Mouse (Mus musculus) hindbrain, embryonic 15.5 days (tissue): ENCODE results near the gene Gm10722. TPM values are rescaled to one million over a fixed set of nuclear protein-coding genes. Genes with fewer than 3 reads are reported as not detected.
A peak's percentile ranks its signal among the peaks of the same experiment; 100 is the strongest.
"Not testable (repeated sequence)": the region's sequence is repeated elsewhere in the genome, so short reads cannot be mapped to it uniquely, and the experiment has no call there.

Experiments used
- ATAC-seq: fragments of 200-750 bp; cut with Nextera tagmentation; 2 replicates; pipeline ENCODE4 v1.8.0; 2017; ENCODE audit warnings: low read depth, moderate number of reproducible peaks, moderate TSS enrichment; ENCODE audit not compliant: low FRiP score
- H3K27ac ChIP-seq: fragments of 300-500 bp; sonication (generic); replicated peaks from 2 replicates; pipeline ENCODE4 v1.5.1; 2015; ENCODE audit warnings: mild to moderate bottlenecking, inconsistent platforms
- H3K27me3 ChIP-seq: fragments of 300-500 bp; sonication (generic); 2 replicates; pipeline ENCODE4 v1.6.1; 2015; ENCODE audit warnings: control low read depth, inconsistent platforms
- H3K36me3 ChIP-seq: fragments of 300-500 bp; sonication (generic); 2 replicates; pipeline ENCODE4 v1.6.1; 2015; ENCODE audit warnings: control low read depth, inconsistent platforms
- H3K4me1 ChIP-seq: fragments of 300-500 bp; sonication (generic); replicated peaks from 2 replicates; pipeline ENCODE4 v1.6.1; 2015; ENCODE audit warnings: control low read depth, inconsistent platforms
- H3K4me2 ChIP-seq: fragments of 300-500 bp; sonication (generic); 2 replicates; pipeline ENCODE4 v1.6.1; 2015; ENCODE audit warnings: moderate library complexity, mild to moderate bottlenecking, inconsistent platforms
- H3K4me3 ChIP-seq: fragments of 300-500 bp; sonication (generic); 2 replicates; pipeline ENCODE4 v1.5.1; 2015; ENCODE audit warnings: mild to moderate bottlenecking, inconsistent platforms
- H3K9ac ChIP-seq: fragments of 300-500 bp; sonication (generic); 2 replicates; pipeline ENCODE4 v1.6.1; 2015; ENCODE audit warnings: inconsistent platforms
- H3K9me3 ChIP-seq: fragments of 300-500 bp; sonication (generic); 2 replicates; pipeline ENCODE4 v1.6.1; 2016; ENCODE audit warnings: control low read depth, inconsistent platforms
- WGBS: fragments of 180-500 bp; shearing (Covaris S2); methylation state at CpG from one replicate; pipeline ENCODE4 v1.1.7; 2015; 5-methylcytosine and 5-hydroxymethylcytosine counted together
- microRNA-seq: library from miRNA; unstranded; fragments of <30 nt; microRNA quantifications from one replicate; pipeline ENCODE4, GENCODE M21; 2016
- polyA plus RNA-seq: library from polyadenylated mRNA; unstranded; fragments of >200 nt; fragmentation: Nextera tagmentation; extraction: Ambion mirVana; gene quantifications from 2 replicates; pipeline ENCODE4 v1.2.1, GENCODE M21; 2015

Gene Gm10722
- polyA plus RNA-seq, 1 experiment from 2014 or later, result not detected

DNA sequence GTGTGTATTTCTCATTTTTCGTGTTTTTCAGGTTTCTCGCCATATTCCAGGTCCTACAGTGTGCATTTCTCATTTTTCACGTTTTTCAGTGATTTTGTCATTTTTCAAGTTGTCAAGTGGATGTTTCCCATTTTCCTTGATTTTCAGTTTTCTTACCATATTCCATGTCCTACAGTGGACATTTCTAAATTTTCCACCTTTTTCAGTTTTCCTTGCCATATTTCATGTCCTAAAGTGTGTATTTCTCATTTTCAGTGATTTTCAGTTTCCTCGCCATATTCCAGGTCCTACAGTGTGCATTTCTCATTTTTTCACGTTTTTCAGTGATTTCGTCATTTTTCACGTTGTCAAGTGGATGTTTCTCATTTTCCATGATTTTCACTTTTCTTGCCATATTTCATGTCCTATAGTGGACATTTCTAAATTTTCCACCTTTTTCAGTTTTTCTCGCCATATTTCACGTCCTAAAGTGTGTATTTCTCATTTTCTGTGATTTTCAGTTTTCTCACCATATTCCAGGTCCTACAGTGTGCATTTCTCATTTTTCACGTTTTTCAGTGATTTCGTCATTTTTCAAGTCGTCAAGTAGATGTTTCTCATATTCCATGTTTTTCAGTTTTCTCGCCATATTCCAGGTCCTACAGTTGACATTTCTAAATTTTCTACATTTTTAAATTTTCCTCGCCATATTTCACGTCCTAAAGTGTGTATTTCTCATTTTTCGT, 28.7 kb downstream of the Gm10722 start:
- H3K9ac ChIP-seq, ATAC-seq, H3K4me3 ChIP-seq, H3K36me3 ChIP-seq, H3K27me3 ChIP-seq, H3K27ac ChIP-seq, H3K4me2 ChIP-seq, H3K4me1 ChIP-seq, H3K9me3 ChIP-seq: not testable (repeated sequence)
- WGBS, result 67% methylated on average over 13 of the region's 16 CpGs

GRCm38 (mm10) chr9:3030677-3031318, 30.1 kb downstream of the Gm10722 start:
- not testable (repeated sequence) for H3K4me3 ChIP-seq, H3K4me1 ChIP-seq, H3K27ac ChIP-seq, H3K9me3 ChIP-seq, H3K27me3 ChIP-seq, H3K4me2 ChIP-seq, H3K9ac ChIP-seq, H3K36me3 ChIP-seq
- ATAC-seq, result peak; percentile 51; the same call in 1 of the 2 replicates
- 67% methylated on average over 2 of the region's 10 CpGs for WGBS

- not testable (repeated sequence) for H3K27me3 ChIP-seq, H3K9me3 ChIP-seq, ATAC-seq, H3K4me1 ChIP-seq, H3K4me2 ChIP-seq, H3K9ac ChIP-seq, H3K36me3 ChIP-seq, H3K27ac ChIP-seq, H3K4me3 ChIP-seq
- 50% methylated on average over 1 of the region's 8 CpGs for WGBS
Observed at GRCm38 (mm10) chr9:3034299-3034698, 33.6 kb downstream of the Gm10722 start, which contains the start of gene Gm17535. TSS of gene Gm17535 (plus strand) at chr9:3034599.

GRCm38 (mm10) chr9:3036577-3036976, 35.9 kb downstream of the Gm10722 start, which contains the start of gene Gm10715:
TSS of gene Gm10715 (plus strand) at chr9:3036877.
- H3K4me1 ChIP-seq, ATAC-seq, H3K9me3 ChIP-seq, H3K27me3 ChIP-seq, H3K36me3 ChIP-seq, H3K4me2 ChIP-seq, H3K4me3 ChIP-seq, H3K27ac ChIP-seq, H3K9ac ChIP-seq: not testable (repeated sequence)
- WGBS, result 81% methylated on average over 8 of the region's 8 CpGs

DNA sequence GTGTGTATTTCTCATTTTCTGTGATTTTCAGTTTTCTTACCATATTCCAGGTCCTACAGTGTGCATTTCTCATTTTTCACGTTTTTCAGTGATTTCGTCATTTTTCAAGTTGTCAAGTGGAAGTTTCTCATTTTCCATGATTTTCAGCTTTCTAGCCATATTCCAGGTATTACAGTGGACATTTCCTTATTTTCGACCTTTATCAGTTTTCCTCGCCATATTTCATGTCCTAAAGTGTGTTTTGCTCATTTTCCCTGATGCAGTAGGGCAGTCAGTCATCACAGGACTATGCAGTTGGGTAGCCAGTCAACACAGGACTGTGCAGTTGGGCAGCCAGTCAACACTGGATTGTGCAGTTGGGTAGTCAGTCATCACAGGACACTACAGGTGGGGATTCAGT, 37.4 kb downstream of the Gm10722 start:
- not testable (repeated sequence) for H3K36me3 ChIP-seq, H3K4me2 ChIP-seq, H3K27me3 ChIP-seq, H3K27ac ChIP-seq, ATAC-seq, H3K4me1 ChIP-seq, H3K4me3 ChIP-seq, H3K9me3 ChIP-seq, H3K9ac ChIP-seq
- 69% methylated on average over 4 of the region's 4 CpGs for WGBS

Small RNA genes lying within 50 kb of the gene (microRNA-seq; reads per million reads assigned to microRNA genes)
- not detected for gene Mir101c

Other genes starting within 250 kb of the Gm10722 start
- 0.25 TPM in 1 of 2 replicates, not detected in the other for gene Gm11168, start 2.4 kb downstream of the Gm10722 start, polyA plus RNA-seq
- gene Gm10721, start 12.2 kb downstream of the Gm10722 start, polyA plus RNA-seq, result not detected in 2 replicates
- not detected in 2 replicates for gene Gm10720, start 14.7 kb downstream of the Gm10722 start, polyA plus RNA-seq
- gene Gm10719, start 16.5 kb downstream of the Gm10722 start, polyA plus RNA-seq, result 0.31 TPM in 1 of 2 replicates, not detected in the other
- gene Gm10718, start 22.6 kb downstream of the Gm10722 start, polyA plus RNA-seq, result 0.96 and 1.2 TPM in 2 replicates
- 0.48 TPM in 1 of 2 replicates, not detected in the other for gene Gm10717, start 24.5 kb downstream of the Gm10722 start, polyA plus RNA-seq
- not detected in 2 replicates for gene Gm17535, start 33.7 kb downstream of the Gm10722 start, polyA plus RNA-seq
- not detected in 2 replicates for gene Gm10715, start 36.0 kb downstream of the Gm10722 start, polyA plus RNA-seq